Mouse (Mus musculus): ENCODE data around the gene Crip2. TPM values are rescaled to one million over a fixed set of nuclear protein-coding genes. Genes with fewer than 3 reads are reported as not detected.

Crip2 gene
- polyA plus RNA-seq, 1 experiment = 24.6 TPM

GRCm38 (mm10) chr12:113102461-113102860 lies 37.6 kb upstream of the Crip2 start:
- Histone ChIP-seq H3K4me3 (replicated peaks; ENCODE audit: control insufficient read depth, low read depth, low read length) (no peak overlapping the region), H3K4me1 (ENCODE audit: control insufficient read depth, insufficient read depth, low read length) (peaks cover 1% of the 10 kb centered on the region; the same call in 1 of the 2 replicates), H3K27ac (ENCODE audit: control insufficient read depth, insufficient read depth, low read depth, low read length, poor library complexity) (no peak overlapping the region)
- WGBS = 36% methylated on average over 6 of the region's 6 CpGs
- TF ChIP-seq CTCF (IDR thresholded peaks at IDR 0.05; ENCODE audit: control insufficient read depth, insufficient read depth, low read length) = peak; percentile 79
- no peak for TF ChIP-seq POLR2A (IDR thresholded peaks at IDR 0.05; ENCODE audit: borderline replicate concordance, control insufficient read depth, low read depth, low read length)

GRCm38 (mm10) chr12:113103846-113104451 lies 36.1 kb upstream of the Crip2 start:
- 68% methylated on average over 8 of the region's 8 CpGs for WGBS
- Histone ChIP-seq H3K4me1 (ENCODE audit: control insufficient read depth, insufficient read depth, low read length) (peaks cover 3% of the 10 kb centered on the region; the same call in 1 of the 2 replicates), H3K4me3 (replicated peaks; ENCODE audit: control insufficient read depth, low read depth, low read length) (no peak overlapping the region), H3K27ac (ENCODE audit: control insufficient read depth, insufficient read depth, low read depth, low read length, poor library complexity) (no peak overlapping the region)
- TF ChIP-seq CTCF (IDR thresholded peaks at IDR 0.05; ENCODE audit: control insufficient read depth, insufficient read depth, low read length) (peak; percentile 59), POLR2A (IDR thresholded peaks at IDR 0.05; ENCODE audit: borderline replicate concordance, control insufficient read depth, low read depth, low read length) (no peak)

GRCm38 (mm10) chr12:113106386-113106785 lies 33.6 kb upstream of the Crip2 start:
- WGBS = 90% methylated on average over 6 of the region's 6 CpGs

GRCm38 (mm10) chr12:113107431-113108124 lies 32.5 kb upstream of the Crip2 start:
- Histone ChIP-seq H3K27ac (ENCODE audit: control insufficient read depth, insufficient read depth, low read depth, low read length, poor library complexity) (peak overlapping the region; percentile 43; the same call in 1 of the 2 replicates), H3K4me1 (ENCODE audit: control insufficient read depth, insufficient read depth, low read length) (peaks cover 5% of the 10 kb centered on the region; the same call in 1 of the 2 replicates), H3K4me3 (replicated peaks; ENCODE audit: control insufficient read depth, low read depth, low read length) (no peak overlapping the region)
- WGBS = 39% methylated on average over 4 of the region's 4 CpGs
- TF ChIP-seq CTCF (IDR thresholded peaks at IDR 0.05; ENCODE audit: control insufficient read depth, insufficient read depth, low read length) = no peak

More at GRCm38 (mm10) chr12:113106386-113106785, 33.6 kb upstream of the Crip2 start:
- Histone ChIP-seq H3K27ac (ENCODE audit: control insufficient read depth, insufficient read depth, low read depth, low read length, poor library complexity) (no peak overlapping the region), H3K4me1 (ENCODE audit: control insufficient read depth, insufficient read depth, low read length) (peaks cover 5% of the 10 kb centered on the region; the same call in 1 of the 2 replicates), H3K4me3 (replicated peaks; ENCODE audit: control insufficient read depth, low read depth, low read length) (no peak overlapping the region)
- TF ChIP-seq POLR2A (IDR thresholded peaks at IDR 0.05; ENCODE audit: borderline replicate concordance, control insufficient read depth, low read depth, low read length) (no peak), CTCF (IDR thresholded peaks at IDR 0.05; ENCODE audit: control insufficient read depth, insufficient read depth, low read length) (no peak)

GRCm38 (mm10) chr12:113108528-113109283 lies 31.3 kb upstream of the Crip2 start:
- H3K27ac ChIP-seq (ENCODE audit: control insufficient read depth, insufficient read depth, low read depth, low read length, poor library complexity) = no peak overlapping the region
- TF ChIP-seq CTCF (IDR thresholded peaks at IDR 0.05; ENCODE audit: control insufficient read depth, insufficient read depth, low read length) (no peak), POLR2A (IDR thresholded peaks at IDR 0.05; ENCODE audit: borderline replicate concordance, control insufficient read depth, low read depth, low read length) (no peak)
- 86% methylated on average over 17 of the region's 17 CpGs for WGBS
- H3K4me1 ChIP-seq (ENCODE audit: control insufficient read depth, insufficient read depth, low read length) = peaks cover 5% of the 10 kb centered on the region; the same call in 1 of the 2 replicates
- H3K4me3 ChIP-seq (replicated peaks; ENCODE audit: control insufficient read depth, low read depth, low read length) = no peak overlapping the region

GRCm38 (mm10) chr12:113109801-113110200 lies 30.2 kb upstream of the Crip2 start:
- 84% methylated on average over 10 of the region's 10 CpGs for WGBS
- Histone ChIP-seq H3K4me1 (ENCODE audit: control insufficient read depth, insufficient read depth, low read length) (peaks cover 5% of the 10 kb centered on the region; the same call in 1 of the 2 replicates), H3K4me3 (replicated peaks; ENCODE audit: control insufficient read depth, low read depth, low read length) (no peak overlapping the region), H3K27ac (ENCODE audit: control insufficient read depth, insufficient read depth, low read depth, low read length, poor library complexity) (no peak overlapping the region)
- TF ChIP-seq CTCF (IDR thresholded peaks at IDR 0.05; ENCODE audit: control insufficient read depth, insufficient read depth, low read length) (no peak), POLR2A (IDR thresholded peaks at IDR 0.05; ENCODE audit: borderline replicate concordance, control insufficient read depth, low read depth, low read length) (no peak)

GRCm38 (mm10) chr12:113114141-113114540 lies 25.9 kb upstream of the Crip2 start:
- TF ChIP-seq POLR2A (IDR thresholded peaks at IDR 0.05; ENCODE audit: borderline replicate concordance, control insufficient read depth, low read depth, low read length) (no peak), CTCF (IDR thresholded peaks at IDR 0.05; ENCODE audit: control insufficient read depth, insufficient read depth, low read length) (no peak)
- 92% methylated on average over 4 of the region's 4 CpGs for WGBS
- Histone ChIP-seq H3K4me1 (ENCODE audit: control insufficient read depth, insufficient read depth, low read length) (no peaks in the 10 kb centered on the region), H3K27ac (ENCODE audit: control insufficient read depth, insufficient read depth, low read depth, low read length, poor library complexity) (no peak overlapping the region), H3K4me3 (replicated peaks; ENCODE audit: control insufficient read depth, low read depth, low read length) (no peak overlapping the region)

All from bone marrow, adult 2 months (tissue).